Mouse (Mus musculus): ENCODE data around the gene Pdia5. TPM values are rescaled to one million over a fixed set of nuclear protein-coding genes. Genes with fewer than 3 reads are reported as not detected.

Pdia5 gene
- polyA plus RNA-seq, 2 experiments from 2014 or later, result not detected

DNA sequence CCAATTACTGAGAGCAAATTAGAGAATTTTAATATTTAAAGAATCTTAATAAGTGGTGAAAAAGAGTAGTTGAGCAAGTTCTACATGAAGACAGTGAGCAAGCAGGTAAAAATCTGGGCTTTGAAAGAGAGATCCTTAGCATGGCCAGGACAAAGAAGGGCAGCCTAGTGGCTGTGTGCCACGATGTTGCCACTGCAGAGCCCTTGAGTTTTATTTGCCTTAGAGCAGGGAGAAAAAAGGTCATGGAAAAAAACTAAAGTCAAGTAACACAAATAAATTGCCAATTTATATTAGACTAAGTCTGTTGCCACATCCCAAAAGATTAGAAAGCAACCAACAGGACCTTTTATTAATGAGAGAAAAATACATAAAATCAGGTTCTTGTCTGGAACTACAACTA is 133.2 kb downstream of the Pdia5 start:
- no peak for ATAC-seq

Other genes starting within 250 kb of the Pdia5 start
- 10 to 100 TPM; 34.1 to 46.7 TPM for gene Sec22a, start 127.0 kb downstream of the Pdia5 start, polyA plus RNA-seq (2017; shearing (Covaris generic))
- gene Sema5b, start 50.3 kb upstream of the Pdia5 start, polyA plus RNA-seq (2017; shearing (Covaris generic)), result not detected